Mouse (Mus musculus): ENCODE results near the gene H2al2c. TPM values are rescaled to one million over a fixed set of nuclear protein-coding genes. Genes with fewer than 3 reads are reported as not detected.
"Not testable (repeated sequence)": the region's sequence is repeated elsewhere in the genome, so short reads cannot be mapped to it uniquely, and the experiment has no call there.

H2al2c gene
- polyA plus RNA-seq (2015; fragmentation: Nextera tagmentation; extraction: Ambion mirVana) = not detected in 2 replicates

DNA sequence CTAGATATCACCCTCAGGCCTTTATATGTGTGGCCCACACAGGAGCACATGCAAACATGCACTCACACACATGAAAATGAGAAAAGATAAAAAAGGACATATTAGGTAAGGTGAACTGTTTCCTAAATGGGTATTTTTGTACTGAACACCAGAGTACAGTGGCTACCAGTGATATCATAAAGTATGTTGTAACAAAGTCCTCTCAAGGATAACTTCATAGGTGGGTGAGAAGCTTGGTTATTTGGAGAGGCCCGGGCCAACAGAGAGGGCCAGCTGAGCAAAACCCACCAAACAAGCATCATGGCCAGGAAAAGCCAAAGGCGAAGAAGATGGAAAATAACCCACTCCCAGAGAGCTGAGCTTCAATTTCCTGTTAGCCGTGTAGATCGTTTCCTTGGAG lies at the start of gene H2al2c:
Gene H2al2c (plus strand): TSS at position 301 of the 400 bp plus-strand sequence.
- not testable (repeated sequence) for H3K27me3 ChIP-seq (replicated peaks; ENCODE audit: control insufficient read depth, insufficient read depth, low read length); H3K4me2 ChIP-seq (ENCODE audit: low read length); ATAC-seq; H3K27ac ChIP-seq (ENCODE audit: low read depth, low read length); H3K4me3 ChIP-seq (ENCODE audit: low read length); H3K9ac ChIP-seq (ENCODE audit: low read depth, low read length); H3K4me1 ChIP-seq (ENCODE audit: control insufficient read depth, insufficient read depth, low read depth, low read length); H3K36me3 ChIP-seq (ENCODE audit: control insufficient read depth, insufficient read depth, low read length); H3K9me3 ChIP-seq (ENCODE audit: control insufficient read depth, low read length)
- WGBS = no CpG with 5 or more reads among the region's 4 CpGs

Other genes with a start within 250 kb of the H2al2c start
- not detected in 2 replicates for gene Sry, start 64.6 kb downstream of the H2al2c start, polyA plus RNA-seq (2015; fragmentation: Nextera tagmentation; extraction: Ambion mirVana)
- gene H2al2b, start 121.6 kb downstream of the H2al2c start, polyA plus RNA-seq (2015; fragmentation: Nextera tagmentation; extraction: Ambion mirVana) = not detected in 2 replicates
- not detected in 2 replicates for gene Gm4064, start 197.1 kb downstream of the H2al2c start, polyA plus RNA-seq (2015; fragmentation: Nextera tagmentation; extraction: Ambion mirVana)
- gene Rbmy, start 231.6 kb downstream of the H2al2c start, polyA plus RNA-seq (2015; fragmentation: Nextera tagmentation; extraction: Ambion mirVana) = not detected in 2 replicates
- not detected in 2 replicates for gene Gm10256, start 231.6 kb downstream of the H2al2c start, polyA plus RNA-seq (2015; fragmentation: Nextera tagmentation; extraction: Ambion mirVana)

Measured in hindbrain, embryonic 16.5 days (tissue).